Mouse (Mus musculus) CH12F3 (cell line): ENCODE measurements around the gene Col5a3.

Experiments used
- in situ Hi-C: fragments of 300-500 bp; cut with MboI; formaldehyde crosslinking; loops from 2 replicates; pipeline ENCODE4 v1.14.3; 2020; ENCODE audit warnings: low sequenced_read_pairs

The Col5a3 gene

GRCm38 (mm10) chr9:20810271-20810670, 4.6 kb downstream of the Col5a3 start:
- in situ Hi-C loops: no loop called here

GRCm38 (mm10) chr9:20805706-20806105, 9.2 kb downstream of the Col5a3 start:
- in situ Hi-C loops: no loop called here

GRCm38 (mm10) chr9:20805159-20805495, 9.7 kb downstream of the Col5a3 start:
- in situ Hi-C loops: no loop called here

GRCm38 (mm10) chr9:20804266-20805158, 10.4 kb downstream of the Col5a3 start:
- in situ Hi-C loops: no loop called here

- in situ Hi-C loops: no loop called here
Measured at GRCm38 (mm10) chr9:20794108-20794806, 20.6 kb downstream of the Col5a3 start.

- in situ Hi-C loops: no loop called here
Measured at GRCm38 (mm10) chr9:20790345-20790744, 24.5 kb downstream of the Col5a3 start.

GRCm38 (mm10) chr9:20789651-20790050, 25.2 kb downstream of the Col5a3 start:
- in situ Hi-C loops: no loop called here

- in situ Hi-C loops: no loop called here
Measured at GRCm38 (mm10) chr9:20787992-20788391, 26.9 kb downstream of the Col5a3 start.

GRCm38 (mm10) chr9:20785055-20785454, 29.8 kb downstream of the Col5a3 start:
- in situ Hi-C loops: no loop called here

- in situ Hi-C loops: no loop called here
Measured at GRCm38 (mm10) chr9:20781286-20781685, 33.6 kb downstream of the Col5a3 start.

- in situ Hi-C loops: no loop called here
Measured at GRCm38 (mm10) chr9:20765274-20765673, 49.6 kb downstream of the Col5a3 start.

- in situ Hi-C loops: no loop called here
Measured at GRCm38 (mm10) chr9:20763099-20763498, 51.8 kb downstream of the Col5a3 start.

GRCm38 (mm10) chr9:20762197-20762961, 52.5 kb downstream of the Col5a3 start:
- in situ Hi-C loops: no loop called here

- in situ Hi-C loops: no loop called here
Measured at GRCm38 (mm10) chr9:20761388-20761787, 53.5 kb downstream of the Col5a3 start.

GRCm38 (mm10) chr9:20760813-20761212, 54.1 kb downstream of the Col5a3 start:
- in situ Hi-C loops: no loop called here

GRCm38 (mm10) chr9:20758896-20759295, 56.0 kb downstream of the Col5a3 start:
- in situ Hi-C loops: no loop called here

GRCm38 (mm10) chr9:20758243-20758642, 56.6 kb downstream of the Col5a3 start:
- in situ Hi-C loops: no loop called here

- in situ Hi-C loops: no loop called here
Measured at GRCm38 (mm10) chr9:20757087-20757955, 57.5 kb downstream of the Col5a3 start.

- in situ Hi-C loops: no loop called here
Measured at GRCm38 (mm10) chr9:20756081-20756700, 58.7 kb downstream of the Col5a3 start.

- in situ Hi-C loops: no loop called here
Measured at GRCm38 (mm10) chr9:20754335-20754734, 60.5 kb downstream of the Col5a3 start.
